Mouse (Mus musculus): ENCODE data around the gene Mad2l1bp.

GRCm38 (mm10) chr17:46188829-46189228 is 35.5 kb upstream of the Mad2l1bp start:
- TF ChIP-seq GATA2 (IDR thresholded peaks at IDR 0.05; ENCODE audit: borderline replicate concordance, low read depth, low read length) = no peak
- no peak for TF ChIP-seq CTCF (IDR thresholded peaks at IDR 0.05; ENCODE audit: low read depth, low read length)
- TF ChIP-seq TAL1 (conservative IDR thresholded peaks at IDR 0.05; ENCODE audit: low read depth, low read length) = no peak
